Mouse (Mus musculus): ENCODE data around the gene Tmem114. TPM values are rescaled to one million over a fixed set of nuclear protein-coding genes. Genes with fewer than 3 reads are reported as not detected.

Tmem114 gene
- polyA plus RNA-seq (2015; fragmentation: Nextera tagmentation; extraction: Ambion mirVana), result not detected in 2 replicates

DNA sequence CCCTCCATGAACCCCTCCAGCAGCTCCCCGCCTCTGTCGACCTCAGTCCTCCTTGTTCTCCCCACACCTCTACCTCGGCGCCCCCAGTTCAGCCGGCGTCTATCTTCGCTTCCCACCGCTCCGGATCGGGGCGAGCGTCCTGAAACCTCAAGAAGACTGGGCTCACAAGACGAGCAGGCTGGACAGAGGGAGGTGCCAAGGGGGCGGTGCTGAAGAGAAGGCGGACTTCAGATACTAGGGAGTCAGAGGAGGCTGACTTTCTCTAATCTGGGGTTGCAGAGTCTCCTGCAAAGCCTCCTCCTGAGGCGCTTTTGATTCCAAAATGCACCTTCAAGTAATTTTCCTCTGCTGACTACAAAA, at the start of gene Tmem114:
TSS of gene Tmem114 (minus strand) at position 166 of the 360 bp plus-strand sequence.
- 3% methylated on average over 16 of the region's 16 CpGs for WGBS (ENCODE audit: insufficient replicate concordance)
- no peak for ATAC-seq (ENCODE audit: low read depth)
- no peak within 1 kb of the TSS for H3K9ac ChIP-seq (ENCODE audit: low read depth, low read length)
- H3K36me3 ChIP-seq (ENCODE audit: control insufficient read depth, insufficient read depth), result no peaks in the 10 kb centered on the region
- no peaks in the 10 kb centered on the region for H3K9me3 ChIP-seq (replicated peaks; ENCODE audit: control insufficient read depth, low read length)
- H3K4me2 ChIP-seq (ENCODE audit: low read depth, low read length), result 0 out of 2 replicates have a peak within 1 kb of the TSS, but pooled peaks have one; percentile 0
- H3K4me1 ChIP-seq (ENCODE audit: control insufficient read depth, low read depth, low read length), result no peaks in the 10 kb centered on the region
- no peak within 1 kb of the TSS for H3K4me3 ChIP-seq (ENCODE audit: low read depth, low read length)
- H3K27ac ChIP-seq (ENCODE audit: low read length), result no peak within 1 kb of the TSS
- H3K27me3 ChIP-seq (ENCODE audit: control insufficient read depth, insufficient read depth, low read depth, low read length), result peaks cover 39% of the 10 kb centered on the region

DNA sequence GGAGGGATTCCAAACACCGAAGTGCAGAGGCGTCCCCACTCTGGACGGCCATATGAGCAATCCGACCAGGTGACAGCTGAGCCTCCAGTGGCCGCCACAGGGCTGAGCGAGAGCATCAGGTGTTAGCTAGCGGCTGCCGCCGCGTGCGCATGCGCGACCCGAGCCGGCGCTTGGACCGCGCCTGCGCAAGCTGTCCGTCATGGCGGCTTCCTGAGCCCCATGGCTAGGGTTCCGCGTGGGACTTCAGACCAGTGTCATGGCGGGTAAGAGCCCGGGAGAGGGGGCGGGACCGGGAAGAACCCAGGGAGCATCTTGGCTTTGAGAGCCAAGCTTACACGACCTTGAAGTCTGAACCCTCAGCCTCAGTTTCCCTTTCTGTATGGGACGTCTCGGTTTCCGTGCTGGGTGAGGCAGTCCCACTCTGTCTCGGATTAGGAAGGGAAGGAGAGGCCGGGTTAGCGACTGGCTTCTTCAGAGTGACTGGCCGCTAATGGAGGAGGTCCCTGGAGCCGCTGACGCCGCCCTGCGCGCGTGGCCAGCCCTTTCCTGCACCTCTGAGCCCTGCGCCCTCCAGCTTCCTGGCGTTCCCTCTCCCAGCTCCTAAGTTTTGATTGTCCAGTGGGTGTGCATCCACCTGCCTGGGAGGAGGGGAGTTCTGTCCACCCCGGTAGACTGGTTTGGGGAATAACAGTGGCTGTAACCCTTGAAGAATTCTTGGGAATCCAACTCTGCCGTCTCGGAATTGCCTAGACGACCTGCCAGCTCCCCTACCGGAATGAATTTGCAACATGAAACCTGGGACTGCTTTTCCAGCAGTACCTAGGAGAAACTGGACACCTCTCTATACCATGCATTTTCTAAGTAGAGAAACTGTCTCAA, 45.9 kb upstream of the Tmem114 start, which contains the start of gene Mettl22:
TSS of gene Mettl22 (plus strand) at position 186 of the 879 bp plus-strand sequence.
- Histone ChIP-seq H3K4me1 (ENCODE audit: control insufficient read depth, low read depth, low read length) (peaks cover 10% of the 10 kb centered on the region), H3K4me2 (ENCODE audit: low read depth, low read length) (peak within 1 kb of the TSS; percentile 87), H3K9me3 (replicated peaks; ENCODE audit: control insufficient read depth, low read length) (no peaks in the 10 kb centered on the region), H3K27me3 (ENCODE audit: control insufficient read depth, insufficient read depth, low read depth, low read length) (no peaks in the 10 kb centered on the region), H3K4me3 (ENCODE audit: low read depth, low read length) (peak within 1 kb of the TSS; percentile 82), H3K9ac (ENCODE audit: low read depth, low read length) (peak within 1 kb of the TSS; percentile 77), H3K36me3 (ENCODE audit: control insufficient read depth, insufficient read depth) (no peaks in the 10 kb centered on the region), H3K27ac (ENCODE audit: low read length) (peak within 1 kb of the TSS; percentile 63)
- under 1% methylated on average over 48 of the region's 48 CpGs for WGBS (ENCODE audit: insufficient replicate concordance)
- peak; percentile 99 for ATAC-seq (ENCODE audit: low read depth)

DNA sequence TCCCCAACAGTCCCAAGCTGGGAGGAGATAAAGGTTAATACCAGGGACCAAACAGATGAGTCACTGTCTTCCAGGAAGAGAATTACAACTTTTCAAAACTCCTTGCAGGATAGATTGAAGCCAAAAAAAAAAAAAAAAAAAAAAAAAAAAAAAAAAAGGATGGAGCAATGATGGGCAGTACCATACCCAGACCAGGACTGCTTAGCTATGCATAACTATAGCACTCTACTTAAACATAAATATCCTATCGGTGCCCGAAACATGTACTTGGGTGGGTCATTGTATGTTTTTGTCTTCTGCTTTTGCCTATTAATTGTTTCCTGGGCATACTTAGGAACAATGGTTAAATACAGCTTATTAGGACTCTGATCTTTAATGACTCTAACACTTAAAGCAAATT, 45.2 kb upstream of the Tmem114 start:
- 76% methylated on average over 2 of the region's 2 CpGs for WGBS (ENCODE audit: insufficient replicate concordance)
- Histone ChIP-seq H3K4me1 (ENCODE audit: control insufficient read depth, low read depth, low read length) (peaks cover 10% of the 10 kb centered on the region), H3K27me3 (ENCODE audit: control insufficient read depth, insufficient read depth, low read depth, low read length) (no peaks in the 10 kb centered on the region), H3K4me3 (ENCODE audit: low read depth, low read length) (peak overlapping the region; percentile 82), H3K9me3 (replicated peaks; ENCODE audit: control insufficient read depth, low read length) (no peaks in the 10 kb centered on the region), H3K27ac (ENCODE audit: low read length) (no peak overlapping the region), H3K36me3 (ENCODE audit: control insufficient read depth, insufficient read depth) (no peaks in the 10 kb centered on the region), H3K4me2 (ENCODE audit: low read depth, low read length) (peak overlapping the region; percentile 87), H3K9ac (ENCODE audit: low read depth, low read length) (peak overlapping the region; percentile 77; the same call in 1 of the 2 replicates)
- no peak for ATAC-seq (ENCODE audit: low read depth)

DNA sequence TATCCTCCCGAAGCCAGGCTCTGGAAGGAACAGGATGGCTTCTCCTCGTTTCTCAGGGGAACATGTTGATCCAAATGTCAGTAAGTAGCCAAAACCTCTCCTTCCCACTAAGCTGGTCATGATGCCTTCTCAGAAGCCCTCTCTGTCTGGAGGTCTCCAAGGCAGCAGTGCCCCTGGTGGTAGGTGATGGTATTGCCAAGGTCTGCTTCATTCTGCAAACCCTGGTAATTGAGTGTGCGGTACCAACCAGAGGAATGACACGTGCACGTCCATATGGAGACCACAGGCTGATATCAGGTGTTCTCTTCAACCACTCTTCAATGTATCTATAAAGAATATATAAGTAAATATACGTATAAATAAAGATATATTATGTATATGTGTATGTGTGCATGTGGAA, 34.2 kb upstream of the Tmem114 start:
- Histone ChIP-seq H3K4me2 (ENCODE audit: low read depth, low read length) (no peak overlapping the region), H3K9me3 (replicated peaks; ENCODE audit: control insufficient read depth, low read length) (no peaks in the 10 kb centered on the region), H3K36me3 (ENCODE audit: control insufficient read depth, insufficient read depth) (no peaks in the 10 kb centered on the region), H3K27ac (ENCODE audit: low read length) (no peak overlapping the region), H3K4me3 (ENCODE audit: low read depth, low read length) (no peak overlapping the region), H3K4me1 (ENCODE audit: control insufficient read depth, low read depth, low read length) (no peaks in the 10 kb centered on the region), H3K27me3 (ENCODE audit: control insufficient read depth, insufficient read depth, low read depth, low read length) (no peaks in the 10 kb centered on the region), H3K9ac (ENCODE audit: low read depth, low read length) (no peak overlapping the region)
- no peak for ATAC-seq (ENCODE audit: low read depth)
- whole genome bisulfite sequencing (ENCODE audit: insufficient replicate concordance), result 17% methylated on average over 6 of the region's 6 CpGs

DNA sequence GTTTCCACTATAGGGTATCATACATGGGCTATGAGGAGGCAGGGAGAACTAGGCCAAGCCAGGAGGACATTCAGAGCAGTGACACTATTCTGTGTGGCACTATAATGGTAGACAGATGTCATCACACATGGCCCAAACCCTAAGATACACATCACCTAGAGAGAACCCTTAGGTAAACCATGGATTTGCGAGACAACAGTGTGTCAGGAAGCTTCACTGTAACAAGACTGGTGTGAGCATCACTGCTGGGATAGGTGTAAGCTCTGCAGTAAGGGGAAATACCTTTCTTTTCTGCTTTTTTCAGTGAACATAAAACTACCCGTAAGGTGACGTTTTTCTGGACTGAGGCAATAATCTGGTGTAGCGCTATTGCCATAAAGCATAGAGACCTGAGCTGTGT, 33.5 kb upstream of the Tmem114 start:
- ATAC-seq (ENCODE audit: low read depth), result no peak
- H3K36me3 ChIP-seq (ENCODE audit: control insufficient read depth, insufficient read depth), result no peaks in the 10 kb centered on the region
- H3K4me2 ChIP-seq (ENCODE audit: low read depth, low read length), result no peak overlapping the region
- no peak overlapping the region for H3K4me3 ChIP-seq (ENCODE audit: low read depth, low read length)
- WGBS (ENCODE audit: insufficient replicate concordance), result 73% methylated on average over 4 of the region's 4 CpGs
- H3K9ac ChIP-seq (ENCODE audit: low read depth, low read length), result no peak overlapping the region
- no peaks in the 10 kb centered on the region for H3K4me1 ChIP-seq (ENCODE audit: control insufficient read depth, low read depth, low read length)
- H3K27ac ChIP-seq (ENCODE audit: low read length), result no peak overlapping the region
- no peaks in the 10 kb centered on the region for H3K9me3 ChIP-seq (replicated peaks; ENCODE audit: control insufficient read depth, low read length)
- no peaks in the 10 kb centered on the region for H3K27me3 ChIP-seq (ENCODE audit: control insufficient read depth, insufficient read depth, low read depth, low read length)

DNA sequence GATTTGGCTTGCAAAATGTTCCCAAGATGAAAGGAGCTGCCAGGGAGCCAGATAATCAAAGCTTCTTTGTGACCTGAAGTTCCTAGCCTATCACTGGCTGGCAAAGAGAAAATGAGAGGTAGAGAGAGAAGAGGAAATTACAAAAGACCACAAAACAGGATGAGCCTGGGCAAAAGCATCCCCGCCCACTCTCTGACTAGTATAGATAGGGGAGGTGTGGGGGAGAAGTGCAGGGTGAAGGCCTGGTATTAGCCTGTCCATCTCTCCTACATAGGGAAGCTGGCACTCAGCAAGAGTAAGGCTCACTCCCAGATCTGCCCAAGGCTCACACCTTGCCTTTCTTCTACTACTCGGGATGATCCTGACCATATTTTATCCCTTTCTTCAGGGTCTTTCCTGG, 30.3 kb upstream of the Tmem114 start:
- H3K36me3 ChIP-seq (ENCODE audit: control insufficient read depth, insufficient read depth), result no peaks in the 10 kb centered on the region
- H3K27ac ChIP-seq (ENCODE audit: low read length), result no peak overlapping the region
- H3K9me3 ChIP-seq (replicated peaks; ENCODE audit: control insufficient read depth, low read length), result no peaks in the 10 kb centered on the region
- no peak overlapping the region for H3K4me3 ChIP-seq (ENCODE audit: low read depth, low read length)
- H3K4me2 ChIP-seq (ENCODE audit: low read depth, low read length), result no peak overlapping the region
- no peak overlapping the region for H3K9ac ChIP-seq (ENCODE audit: low read depth, low read length)
- no peaks in the 10 kb centered on the region for H3K27me3 ChIP-seq (ENCODE audit: control insufficient read depth, insufficient read depth, low read depth, low read length)
- no peak for ATAC-seq (ENCODE audit: low read depth)
- 9% methylated on average over 2 of the region's 2 CpGs for WGBS (ENCODE audit: insufficient replicate concordance)
- no peaks in the 10 kb centered on the region for H3K4me1 ChIP-seq (ENCODE audit: control insufficient read depth, low read depth, low read length)

DNA sequence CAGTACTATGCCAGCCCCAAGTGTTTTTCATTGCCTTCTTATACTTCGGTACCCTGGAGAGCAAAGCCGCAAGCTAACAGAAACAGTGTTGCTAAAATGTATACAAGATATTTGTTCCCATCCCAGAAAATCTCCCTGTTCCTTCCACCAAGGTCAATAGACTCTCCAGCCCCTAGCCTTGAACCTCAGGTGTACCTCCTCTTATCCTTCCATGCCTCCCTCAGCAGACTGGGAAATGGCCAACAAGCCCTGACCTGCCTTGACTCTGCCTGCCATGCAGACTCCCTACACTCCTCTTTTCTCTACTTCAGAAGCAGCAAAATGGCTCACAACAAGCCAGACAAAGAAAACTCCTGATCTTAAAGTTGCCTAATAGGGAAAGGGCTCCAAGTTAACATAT, 28.4 kb upstream of the Tmem114 start:
- WGBS (ENCODE audit: insufficient replicate concordance), result 76% methylated on average over 2 of the region's 2 CpGs
- ATAC-seq (ENCODE audit: low read depth), result no peak
- no peaks in the 10 kb centered on the region for H3K4me1 ChIP-seq (ENCODE audit: control insufficient read depth, low read depth, low read length)
- H3K4me3 ChIP-seq (ENCODE audit: low read depth, low read length), result no peak overlapping the region
- no peak overlapping the region for H3K27ac ChIP-seq (ENCODE audit: low read length)
- no peaks in the 10 kb centered on the region for H3K27me3 ChIP-seq (ENCODE audit: control insufficient read depth, insufficient read depth, low read depth, low read length)
- H3K36me3 ChIP-seq (ENCODE audit: control insufficient read depth, insufficient read depth), result no peaks in the 10 kb centered on the region
- H3K4me2 ChIP-seq (ENCODE audit: low read depth, low read length), result no peak overlapping the region
- H3K9me3 ChIP-seq (replicated peaks; ENCODE audit: control insufficient read depth, low read length), result no peaks in the 10 kb centered on the region
- no peak overlapping the region for H3K9ac ChIP-seq (ENCODE audit: low read depth, low read length)

DNA sequence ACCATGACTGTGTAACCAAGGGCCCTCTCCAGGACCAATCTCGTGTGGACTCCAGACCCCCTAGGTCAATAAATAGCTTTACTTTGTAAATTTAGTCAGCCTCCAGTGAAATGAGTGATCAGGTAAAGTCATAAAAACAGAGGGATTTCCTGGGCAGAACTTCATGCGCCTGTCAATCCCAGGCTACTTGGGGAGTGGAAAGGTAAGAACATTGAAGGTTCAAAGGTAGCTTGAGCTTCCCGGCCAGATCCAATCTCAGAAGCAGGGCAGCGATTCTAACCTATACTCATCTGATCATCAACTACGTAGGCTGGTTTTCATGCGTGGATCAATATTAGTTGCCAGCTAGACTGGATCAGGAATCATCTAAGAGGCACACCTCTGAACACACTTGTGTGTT, 21.3 kb upstream of the Tmem114 start:
- no peak for ATAC-seq (ENCODE audit: low read depth)
- WGBS (ENCODE audit: insufficient replicate concordance), result 70% methylated on average over 6 of the region's 6 CpGs
- H3K27me3 ChIP-seq (ENCODE audit: control insufficient read depth, insufficient read depth, low read depth, low read length), result no peaks in the 10 kb centered on the region
- H3K9me3 ChIP-seq (replicated peaks; ENCODE audit: control insufficient read depth, low read length), result no peaks in the 10 kb centered on the region
- no peak overlapping the region for H3K27ac ChIP-seq (ENCODE audit: low read length)
- no peaks in the 10 kb centered on the region for H3K36me3 ChIP-seq (ENCODE audit: control insufficient read depth, insufficient read depth)
- no peaks in the 10 kb centered on the region for H3K4me1 ChIP-seq (ENCODE audit: control insufficient read depth, low read depth, low read length)
- H3K9ac ChIP-seq (ENCODE audit: low read depth, low read length), result no peak overlapping the region
- H3K4me2 ChIP-seq (ENCODE audit: low read depth, low read length), result no peak overlapping the region
- H3K4me3 ChIP-seq (ENCODE audit: low read depth, low read length), result no peak overlapping the region

DNA sequence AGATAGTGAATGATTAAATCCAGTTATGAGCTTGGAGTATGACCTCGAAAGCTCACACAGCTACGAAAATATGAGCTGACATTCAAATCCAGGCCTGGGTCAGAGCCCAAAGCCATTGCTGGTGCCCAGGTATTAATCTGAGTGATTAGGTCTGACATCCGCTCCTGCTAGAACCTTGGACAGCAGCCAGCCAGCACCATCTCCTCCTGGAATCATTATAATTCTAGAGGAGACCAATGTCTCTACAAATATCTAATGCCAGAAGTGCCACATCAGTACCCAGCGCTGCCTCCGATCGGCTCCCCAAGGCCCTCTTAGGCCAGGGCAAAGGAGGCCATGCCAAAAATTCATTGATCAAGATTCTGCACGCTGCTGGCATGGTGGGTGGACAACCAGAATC, 20.0 kb upstream of the Tmem114 start:
- no peak overlapping the region for H3K4me2 ChIP-seq (ENCODE audit: low read depth, low read length)
- no peaks in the 10 kb centered on the region for H3K9me3 ChIP-seq (replicated peaks; ENCODE audit: control insufficient read depth, low read length)
- no peak overlapping the region for H3K4me3 ChIP-seq (ENCODE audit: low read depth, low read length)
- no peaks in the 10 kb centered on the region for H3K4me1 ChIP-seq (ENCODE audit: control insufficient read depth, low read depth, low read length)
- no peak for ATAC-seq (ENCODE audit: low read depth)
- H3K27ac ChIP-seq (ENCODE audit: low read length), result no peak overlapping the region
- H3K9ac ChIP-seq (ENCODE audit: low read depth, low read length), result no peak overlapping the region
- no peaks in the 10 kb centered on the region for H3K36me3 ChIP-seq (ENCODE audit: control insufficient read depth, insufficient read depth)
- 54% methylated on average over 7 of the region's 7 CpGs for WGBS (ENCODE audit: insufficient replicate concordance)
- H3K27me3 ChIP-seq (ENCODE audit: control insufficient read depth, insufficient read depth, low read depth, low read length), result no peaks in the 10 kb centered on the region
